Mouse (Mus musculus) midbrain, embryonic 12.5 days (tissue): ENCODE data around the gene C2cd3. TPM values are rescaled to one million over a fixed set of nuclear protein-coding genes. Genes with fewer than 3 reads are reported as not detected.

Experiments
- ATAC-seq: fragments of 200-750 bp; cut with Nextera tagmentation; 2 replicates; pipeline ENCODE4 v1.8.0; 2017; ENCODE audit warnings: low read depth, moderate TSS enrichment, moderate library complexity; ENCODE audit not compliant: low FRiP score
- H3K27ac ChIP-seq: fragments of 300-500 bp; sonication (generic); replicated peaks from 2 replicates; pipeline ENCODE4 v1.5.1; 2016; ENCODE audit warnings: mild to moderate bottlenecking
- H3K27me3 ChIP-seq: fragments of 300-500 bp; sonication (generic); 2 replicates; pipeline ENCODE4 v1.6.1; 2016; ENCODE audit warnings: mild to moderate bottlenecking
- H3K36me3 ChIP-seq: fragments of 300-500 bp; sonication (generic); 2 replicates; pipeline ENCODE4 v1.6.1; 2016
- H3K4me1 ChIP-seq: fragments of 300-500 bp; sonication (generic); 2 replicates; pipeline ENCODE4 v1.6.1; 2016
- H3K4me2 ChIP-seq: fragments of 300-500 bp; sonication (generic); replicated peaks from 2 replicates; pipeline ENCODE4 v1.6.1; 2016; ENCODE audit warnings: mild to moderate bottlenecking, moderate library complexity
- H3K4me3 ChIP-seq: fragments of 300-500 bp; sonication (generic); 2 replicates; pipeline ENCODE4 v1.5.1; 2016; ENCODE audit warnings: mild to moderate bottlenecking
- H3K9ac ChIP-seq: fragments of 300-500 bp; sonication (generic); replicated peaks from 2 replicates; pipeline ENCODE4 v1.6.1; 2016; ENCODE audit warnings: mild to moderate bottlenecking, moderate library complexity
- H3K9me3 ChIP-seq: fragments of 300-500 bp; sonication (generic); 2 replicates; pipeline ENCODE4 v1.6.1; 2016; ENCODE audit warnings: mild to moderate bottlenecking
- WGBS: fragments of 180-500 bp; shearing (Covaris S2); methylation state at CpG from one replicate; pipeline ENCODE4 v1.1.7; 2016; 5-methylcytosine and 5-hydroxymethylcytosine counted together
- polyA plus RNA-seq: library from polyadenylated mRNA; unstranded; fragments of >200 nt; fragmentation: Nextera tagmentation; extraction: Ambion mirVana; gene quantifications from 2 replicates; pipeline ENCODE4 v1.2.1, GENCODE M21; 2016

The C2cd3 gene
- polyA plus RNA-seq, 1 experiment from 2014 or later: 41.0 TPM

GRCm38 (mm10) chr7:100502374-100502922 is 130.4 kb downstream of the C2cd3 start:
- Histone ChIP-seq H3K4me1 (no peaks in the 10 kb centered on the region), H3K9me3 (no peaks in the 10 kb centered on the region), H3K27ac (no peak overlapping the region), H3K36me3 (peaks cover 8% of the 10 kb centered on the region; the same call in 1 of the 2 replicates), H3K4me2 (no peak overlapping the region), H3K4me3 (no peak overlapping the region), H3K27me3 (no peaks in the 10 kb centered on the region), H3K9ac (no peak overlapping the region)
- WGBS: 83% methylated on average over 7 of the region's 7 CpGs
- no peak for ATAC-seq

GRCm38 (mm10) chr7:100503076-100503475 is 131.0 kb downstream of the C2cd3 start:
- H3K36me3 ChIP-seq: peaks cover 5% of the 10 kb centered on the region; the same call in 1 of the 2 replicates
- H3K9ac ChIP-seq: no peak overlapping the region
- no peak for ATAC-seq
- H3K27ac ChIP-seq: no peak overlapping the region
- no peak overlapping the region for H3K4me3 ChIP-seq
- 92% methylated on average over 5 of the region's 5 CpGs for WGBS
- H3K9me3 ChIP-seq: no peaks in the 10 kb centered on the region
- H3K27me3 ChIP-seq: 0 out of 2 replicates have a peak, but pooled peaks cover 2% of the 10 kb centered on the region
- H3K4me2 ChIP-seq: no peak overlapping the region
- no peaks in the 10 kb centered on the region for H3K4me1 ChIP-seq

GRCm38 (mm10) chr7:100504740-100505487 is 132.9 kb downstream of the C2cd3 start:
- 86% methylated on average over 13 of the region's 13 CpGs for WGBS
- H3K9ac ChIP-seq: no peak overlapping the region

GRCm38 (mm10) chr7:100506494-100506893 is 134.5 kb downstream of the C2cd3 start:
- Histone ChIP-seq H3K36me3 (no peaks in the 10 kb centered on the region), H3K4me1 (no peaks in the 10 kb centered on the region), H3K27ac (no peak overlapping the region), H3K9me3 (no peaks in the 10 kb centered on the region), H3K9ac (no peak overlapping the region), H3K27me3 (0 out of 2 replicates have a peak, but pooled peaks cover 2% of the 10 kb centered on the region), H3K4me3 (no peak overlapping the region), H3K4me2 (no peak overlapping the region)
- 77% methylated on average over 4 of the region's 4 CpGs for WGBS
- ATAC-seq: no peak

More at GRCm38 (mm10) chr7:100504740-100505487, 132.9 kb downstream of the C2cd3 start:
- no peak for ATAC-seq
- Histone ChIP-seq H3K4me2 (no peak overlapping the region), H3K27ac (no peak overlapping the region), H3K4me1 (no peaks in the 10 kb centered on the region), H3K9me3 (no peaks in the 10 kb centered on the region), H3K27me3 (0 out of 2 replicates have a peak, but pooled peaks cover 2% of the 10 kb centered on the region), H3K4me3 (no peak overlapping the region), H3K36me3 (no peaks in the 10 kb centered on the region)

- H3K36me3 ChIP-seq: no peaks in the 10 kb centered on the region
- H3K9me3 ChIP-seq: no peaks in the 10 kb centered on the region
- no peak for ATAC-seq
- H3K4me2 ChIP-seq: no peak overlapping the region
- H3K9ac ChIP-seq: no peak overlapping the region
- H3K27me3 ChIP-seq: peaks cover 2% of the 10 kb centered on the region; the same call in 1 of the 2 replicates
- H3K4me1 ChIP-seq: no peaks in the 10 kb centered on the region
- 79% methylated on average over 3 of the region's 3 CpGs for WGBS
- no peak overlapping the region for H3K4me3 ChIP-seq
- H3K27ac ChIP-seq: no peak overlapping the region
Observed at GRCm38 (mm10) chr7:100508670-100509069, 136.6 kb downstream of the C2cd3 start.

- WGBS: 89% methylated on average over 8 of the region's 8 CpGs
- no peak overlapping the region for H3K4me3 ChIP-seq
- H3K27me3 ChIP-seq: peaks cover 2% of the 10 kb centered on the region; the same call in 1 of the 2 replicates
- H3K4me2 ChIP-seq: no peak overlapping the region
- H3K27ac ChIP-seq: no peak overlapping the region
- H3K36me3 ChIP-seq: no peaks in the 10 kb centered on the region
- H3K9ac ChIP-seq: no peak overlapping the region
- no peak for ATAC-seq
- no peaks in the 10 kb centered on the region for H3K9me3 ChIP-seq
- no peaks in the 10 kb centered on the region for H3K4me1 ChIP-seq
Observed at GRCm38 (mm10) chr7:100511602-100512001, 139.6 kb downstream of the C2cd3 start.

GRCm38 (mm10) chr7:100514573-100514972 is 142.5 kb downstream of the C2cd3 start, which contains the start of gene Dnajb13:
Dnajb13 (minus strand) TSS chr7:100514960.
- Histone ChIP-seq H3K27ac (no peak within 1 kb of the TSS), H3K4me3 (no peak within 1 kb of the TSS), H3K4me2 (no peak within 1 kb of the TSS), H3K9ac (no peak within 1 kb of the TSS), H3K4me1 (no peaks in the 10 kb centered on the region), H3K27me3 (no peaks in the 10 kb centered on the region; the same call in 1 of the 2 replicates), H3K9me3 (no peaks in the 10 kb centered on the region), H3K36me3 (no peaks in the 10 kb centered on the region)
- WGBS: 51% methylated on average over 11 of the region's 11 CpGs
- ATAC-seq: no peak

Other genes starting within 250 kb of the C2cd3 start
- gene Lipt2, start 213.0 kb upstream of the C2cd3 start, polyA plus RNA-seq: 15.7 and 16.9 TPM in 2 replicates
- 1.4 and 1.5 TPM in 2 replicates for gene Kcne3, start 195.7 kb upstream of the C2cd3 start, polyA plus RNA-seq
- 11.8 and 14.3 TPM in 2 replicates for gene Pgm2l1, start 144.8 kb upstream of the C2cd3 start, polyA plus RNA-seq
- gene P4ha3, start 86.7 kb upstream of the C2cd3 start, polyA plus RNA-seq: 4.4 and 4.7 TPM in 2 replicates
- gene Ppme1, start 74 bp downstream of the C2cd3 start, polyA plus RNA-seq: 108 and 109 TPM in 2 replicates
- not detected in 2 replicates for gene Ucp3, start 100.8 kb downstream of the C2cd3 start, polyA plus RNA-seq
- 68.6 and 87.1 TPM in 2 replicates for gene Ucp2, start 121.1 kb downstream of the C2cd3 start, polyA plus RNA-seq
- gene Dnajb13, start 142.7 kb downstream of the C2cd3 start, polyA plus RNA-seq: 0.37 and 0.93 TPM in 2 replicates
- 15.6 and 17.8 TPM in 2 replicates for gene Coa4, start 164.8 kb downstream of the C2cd3 start, polyA plus RNA-seq
- gene Rab6a, start 235.2 kb downstream of the C2cd3 start, polyA plus RNA-seq: 162 and 179 TPM in 2 replicates
- gene Mrpl48, start 236.1 kb downstream of the C2cd3 start, polyA plus RNA-seq: 67.7 and 69.4 TPM in 2 replicates